Mouse (Mus musculus) lung, embryonic 16.5 days (tissue): ENCODE data around the gene Cdc27. TPM values are rescaled to one million over a fixed set of nuclear protein-coding genes. Genes with fewer than 3 reads are reported as not detected.
A peak's percentile ranks its signal among the peaks of the same experiment; 100 is the strongest.

ENCODE experiments used
- ATAC-seq: fragments of 200-750 bp; cut with Nextera tagmentation; 2 replicates; pipeline ENCODE4 v1.8.0; 2017; ENCODE audit warnings: low read depth, mild to moderate bottlenecking, moderate library complexity
- H3K27ac ChIP-seq: fragments of 300-500 bp; sonication (generic); 2 replicates; pipeline ENCODE4 v1.5.1; 2014; ENCODE audit warnings: mild to moderate bottlenecking, control low read depth, low read length
- H3K27me3 ChIP-seq: fragments of 300-500 bp; sonication (generic); 2 replicates; pipeline ENCODE4 v1.6.1; 2014; ENCODE audit warnings: low read depth, low read length, mixed read lengths; ENCODE audit not compliant: control insufficient read depth, insufficient read depth
- H3K36me3 ChIP-seq: fragments of 300-500 bp; sonication (generic); 2 replicates; pipeline ENCODE4 v1.6.1; 2014; ENCODE audit warnings: low read length; ENCODE audit not compliant: control insufficient read depth, insufficient read depth
- H3K4me1 ChIP-seq: fragments of 300-500 bp; sonication (generic); replicated peaks from 2 replicates; pipeline ENCODE4 v1.6.1; 2014; ENCODE audit warnings: low read length, mixed read lengths; ENCODE audit not compliant: control insufficient read depth, insufficient read depth
- H3K4me2 ChIP-seq: fragments of 300-500 bp; sonication (generic); 2 replicates; pipeline ENCODE4 v1.6.1; 2014; ENCODE audit warnings: low read depth, low read length, control low read depth
- H3K4me3 ChIP-seq: fragments of 300-500 bp; sonication (generic); 2 replicates; pipeline ENCODE4 v1.5.1; 2014; ENCODE audit warnings: mild to moderate bottlenecking, low read length, control low read depth
- H3K9ac ChIP-seq: fragments of 300-500 bp; sonication (generic); 2 replicates; pipeline ENCODE4 v1.6.1; 2014; ENCODE audit warnings: low read length, control low read depth
- H3K9me3 ChIP-seq: fragments of 300-500 bp; sonication (generic); 2 replicates; pipeline ENCODE4 v1.6.1; 2016; ENCODE audit warnings: low read length; ENCODE audit not compliant: control insufficient read depth
- WGBS: fragments of 180-500 bp; shearing (Covaris S2); extraction: QIAGEN DNeasy Blood & Tissue Kit; methylation state at CpG from one replicate; pipeline ENCODE4 v1.1.7; 2014; 5-methylcytosine and 5-hydroxymethylcytosine counted together
- polyA plus RNA-seq: library from polyadenylated mRNA; unstranded; fragments of >200 nt; fragmentation: Nextera tagmentation; extraction: Ambion mirVana; gene quantifications from 2 replicates; pipeline ENCODE4 v1.2.1, GENCODE M21; 2015

Cdc27 gene
- polyA plus RNA-seq, 1 experiment from 2014 or later = 37.8 TPM

GRCm38 (mm10) chr11:104582630-104583364 is 32.4 kb upstream of the Cdc27 start:
- Histone ChIP-seq H3K9ac (no peak overlapping the region), H3K4me2 (no peak overlapping the region), H3K36me3 (no peaks in the 10 kb centered on the region), H3K4me1 (peaks cover 8% of the 10 kb centered on the region), H3K27me3 (no peaks in the 10 kb centered on the region), H3K27ac (0 out of 2 replicates have a peak overlapping the region, but pooled peaks have one; percentile 3), H3K4me3 (no peak overlapping the region), H3K9me3 (no peaks in the 10 kb centered on the region)
- WGBS = 53% methylated on average over 13 of the region's 13 CpGs
- no peak for ATAC-seq

GRCm38 (mm10) chr11:104582308-104582606 is 31.8 kb upstream of the Cdc27 start:
- Histone ChIP-seq H3K4me2 (no peak overlapping the region), H3K4me3 (no peak overlapping the region), H3K27me3 (no peaks in the 10 kb centered on the region), H3K9me3 (no peaks in the 10 kb centered on the region), H3K4me1 (peaks cover 11% of the 10 kb centered on the region), H3K36me3 (no peaks in the 10 kb centered on the region), H3K27ac (peak overlapping the region; percentile 3; the same call in 1 of the 2 replicates), H3K9ac (no peak overlapping the region)
- WGBS = 58% methylated on average over 2 of the region's 2 CpGs
- ATAC-seq = no peak

GRCm38 (mm10) chr11:104581446-104582307 is 31.3 kb upstream of the Cdc27 start:
- peak; percentile 67 for ATAC-seq
- no peaks in the 10 kb centered on the region for H3K9me3 ChIP-seq
- H3K4me1 ChIP-seq = peaks cover 11% of the 10 kb centered on the region
- H3K27ac ChIP-seq = peak overlapping the region; percentile 86
- H3K4me3 ChIP-seq = peak overlapping the region; percentile 29
- H3K27me3 ChIP-seq = no peaks in the 10 kb centered on the region
- peak overlapping the region; percentile 49; the same call in 1 of the 2 replicates for H3K9ac ChIP-seq
- H3K4me2 ChIP-seq = peak overlapping the region; percentile 47
- H3K36me3 ChIP-seq = no peaks in the 10 kb centered on the region
- WGBS = 35% methylated on average over 18 of the region's 18 CpGs

- Histone ChIP-seq H3K4me3 (no peak overlapping the region), H3K9me3 (no peaks in the 10 kb centered on the region), H3K27ac (no peak overlapping the region; the same call in 1 of the 2 replicates), H3K4me2 (no peak overlapping the region), H3K9ac (no peak overlapping the region), H3K27me3 (no peaks in the 10 kb centered on the region), H3K4me1 (peaks cover 11% of the 10 kb centered on the region), H3K36me3 (no peaks in the 10 kb centered on the region)
- 76% methylated on average over 5 of the region's 5 CpGs for WGBS
- no peak for ATAC-seq
These were observed 30.2 kb upstream of the Cdc27 start for GRCm38 (mm10) chr11:104580606-104581005.

- no peak overlapping the region for H3K4me3 ChIP-seq
- H3K27ac ChIP-seq = no peak overlapping the region
- 47% methylated on average over 6 of the region's 6 CpGs for WGBS
- H3K36me3 ChIP-seq = no peaks in the 10 kb centered on the region
- no peaks in the 10 kb centered on the region for H3K27me3 ChIP-seq
- H3K4me1 ChIP-seq = peaks cover 11% of the 10 kb centered on the region
- H3K9me3 ChIP-seq = no peaks in the 10 kb centered on the region
- H3K4me2 ChIP-seq = no peak overlapping the region
- H3K9ac ChIP-seq = no peak overlapping the region
- peak; percentile 74 for ATAC-seq
These were observed 29.7 kb upstream of the Cdc27 start for GRCm38 (mm10) chr11:104580091-104580490.

- no peak for ATAC-seq
- whole genome bisulfite sequencing = 92% methylated on average over 8 of the region's 8 CpGs
- no peak overlapping the region for H3K9ac ChIP-seq
- H3K36me3 ChIP-seq = no peaks in the 10 kb centered on the region
- no peaks in the 10 kb centered on the region for H3K27me3 ChIP-seq
- H3K4me2 ChIP-seq = no peak overlapping the region
- no peak overlapping the region for H3K4me3 ChIP-seq
- H3K27ac ChIP-seq = no peak overlapping the region
- no peaks in the 10 kb centered on the region for H3K9me3 ChIP-seq
- H3K4me1 ChIP-seq = peaks cover 11% of the 10 kb centered on the region
These were observed 29.2 kb upstream of the Cdc27 start for GRCm38 (mm10) chr11:104579575-104579974.

- Histone ChIP-seq H3K36me3 (no peaks in the 10 kb centered on the region), H3K4me1 (peaks cover 11% of the 10 kb centered on the region), H3K4me3 (no peak overlapping the region), H3K9ac (no peak overlapping the region), H3K27ac (no peak overlapping the region), H3K4me2 (no peak overlapping the region), H3K9me3 (no peaks in the 10 kb centered on the region), H3K27me3 (no peaks in the 10 kb centered on the region)
- WGBS = 80% methylated on average over 9 of the region's 9 CpGs
- no peak for ATAC-seq
These were observed 28.7 kb upstream of the Cdc27 start for GRCm38 (mm10) chr11:104579084-104579483.

- peaks cover 11% of the 10 kb centered on the region for H3K4me1 ChIP-seq
These were observed 27.7 kb upstream of the Cdc27 start for GRCm38 (mm10) chr11:104578074-104578473.

More at GRCm38 (mm10) chr11:104578074-104578473, 27.7 kb upstream of the Cdc27 start:
- Histone ChIP-seq H3K27me3 (no peaks in the 10 kb centered on the region), H3K4me3 (no peak overlapping the region), H3K4me2 (no peak overlapping the region), H3K36me3 (no peaks in the 10 kb centered on the region), H3K9me3 (no peaks in the 10 kb centered on the region), H3K27ac (no peak overlapping the region), H3K9ac (no peak overlapping the region)
- 0 out of 2 replicates have a peak, but pooled peaks have one; percentile 35 for ATAC-seq
- 18% methylated on average over 5 of the region's 5 CpGs for WGBS
